Mouse (Mus musculus) E14TG2a.4 (cell line): Measurements from ENCODE around the gene 2700049A03Rik.
A peak's percentile ranks its signal among the peaks of the same experiment; 100 is the strongest.

ENCODE experiments used
- H3K27me3 ChIP-seq: 2 replicates; pipeline ENCODE4 v1.6.1; 2014; ENCODE audit warnings: low read length, control low read depth; ENCODE audit not compliant: insufficient read depth
- H3K36me3 ChIP-seq: 2 replicates; pipeline ENCODE4 v1.6.1; 2014; ENCODE audit warnings: low read length, control low read depth; ENCODE audit not compliant: insufficient read depth
- H3K4me1 ChIP-seq: replicated peaks from 2 replicates; pipeline ENCODE4 v1.6.1; 2014; ENCODE audit warnings: low read depth, low read length, control low read depth
- H3K4me3 ChIP-seq: replicated peaks from 2 replicates; pipeline ENCODE4 v1.5.1; 2014; ENCODE audit warnings: mild to moderate bottlenecking, low read length
- H3K9me3 ChIP-seq: 2 replicates; pipeline ENCODE4 v1.6.1; 2014; ENCODE audit warnings: low read length, control low read depth
- CTCF ChIP-seq: conservative IDR thresholded peaks from 2 replicates; pipeline ENCODE4 v1.5.1; 2014; ENCODE audit warnings: low read length
- NANOG ChIP-seq: IDR thresholded peaks from 2 replicates; pipeline ENCODE4 v1.6.1; 2014; ENCODE audit warnings: borderline replicate concordance, low read length, mixed read lengths
- POU5F1 ChIP-seq: IDR thresholded peaks from 2 replicates; pipeline ENCODE4 v1.6.1; 2014; ENCODE audit warnings: low read length, borderline replicate concordance

The 2700049A03Rik gene

GRCm38 (mm10) chr12:71123286-71123685 is 13.4 kb upstream of the 2700049A03Rik start:
- Histone ChIP-seq H3K4me3 (no peak overlapping the region), H3K36me3 (peaks cover 52% of the 10 kb centered on the region), H3K27me3 (no peaks in the 10 kb centered on the region), H3K4me1 (no peaks in the 10 kb centered on the region), H3K9me3 (no peaks in the 10 kb centered on the region)
- TF ChIP-seq NANOG (no peak), CTCF (no peak), POU5F1 (no peak)

GRCm38 (mm10) chr12:71135581-71135980 is 1.1 kb upstream of the 2700049A03Rik start:
- TF ChIP-seq NANOG (no peak), CTCF (no peak), POU5F1 (no peak)
- Histone ChIP-seq H3K9me3 (no peaks in the 10 kb centered on the region), H3K36me3 (peaks cover 52% of the 10 kb centered on the region), H3K27me3 (no peaks in the 10 kb centered on the region), H3K4me1 (peaks cover 43% of the 10 kb centered on the region), H3K4me3 (peak overlapping the region; percentile 100)

GRCm38 (mm10) chr12:71136974-71137491 is 385 bp downstream of the 2700049A03Rik start:
- Histone ChIP-seq H3K4me1 (peaks cover 44% of the 10 kb centered on the region), H3K4me3 (peak overlapping the region; percentile 100), H3K9me3 (no peaks in the 10 kb centered on the region), H3K36me3 (peaks cover 52% of the 10 kb centered on the region), H3K27me3 (no peaks in the 10 kb centered on the region)
- TF ChIP-seq CTCF (no peak), POU5F1 (no peak; the same call in 1 of the 2 replicates), NANOG (no peak)

- Histone ChIP-seq H3K9me3 (no peaks in the 10 kb centered on the region), H3K4me1 (peaks cover 44% of the 10 kb centered on the region)
- TF ChIP-seq POU5F1 (no peak), NANOG (no peak), CTCF (no peak)
Observed at GRCm38 (mm10) chr12:71137686-71138085, 1.0 kb downstream of the 2700049A03Rik start.

GRCm38 (mm10) chr12:71139258-71139828 is 2.7 kb downstream of the 2700049A03Rik start:
- Histone ChIP-seq H3K27me3 (no peaks in the 10 kb centered on the region), H3K4me1 (peaks cover 47% of the 10 kb centered on the region), H3K9me3 (no peaks in the 10 kb centered on the region), H3K4me3 (peak overlapping the region; percentile 100; the same call in 1 of the 2 replicates), H3K36me3 (peaks cover 57% of the 10 kb centered on the region)
- no peak for TF ChIP-seq POU5F1
- peak; percentile 38; the same call in 1 of the 2 replicates for TF ChIP-seq CTCF

More at GRCm38 (mm10) chr12:71137686-71138085, 1.0 kb downstream of the 2700049A03Rik start:
- Histone ChIP-seq H3K27me3 (no peaks in the 10 kb centered on the region), H3K36me3 (peaks cover 52% of the 10 kb centered on the region), H3K4me3 (peak overlapping the region; percentile 100)

GRCm38 (mm10) chr12:71141189-71141588 is 4.5 kb downstream of the 2700049A03Rik start:
- Histone ChIP-seq H3K4me3 (no peak overlapping the region), H3K27me3 (no peaks in the 10 kb centered on the region), H3K36me3 (peaks cover 67% of the 10 kb centered on the region), H3K4me1 (peaks cover 52% of the 10 kb centered on the region), H3K9me3 (no peaks in the 10 kb centered on the region)
- TF ChIP-seq CTCF (peak; percentile 65), POU5F1 (no peak)

- peaks cover 22% of the 10 kb centered on the region for H3K4me1 ChIP-seq
- peak; percentile 89 for TF ChIP-seq CTCF
- no peak for TF ChIP-seq NANOG
- H3K4me3 ChIP-seq, result no peak overlapping the region
- no peaks in the 10 kb centered on the region for H3K9me3 ChIP-seq
- H3K36me3 ChIP-seq, result peaks cover 89% of the 10 kb centered on the region
- H3K27me3 ChIP-seq, result no peaks in the 10 kb centered on the region
Observed at GRCm38 (mm10) chr12:71147641-71148040, 11.0 kb downstream of the 2700049A03Rik start.

GRCm38 (mm10) chr12:71148801-71149200 is 12.2 kb downstream of the 2700049A03Rik start:
- H3K4me3 ChIP-seq, result no peak overlapping the region
- no peaks in the 10 kb centered on the region for H3K27me3 ChIP-seq
- H3K36me3 ChIP-seq, result peaks cover 87% of the 10 kb centered on the region
- H3K9me3 ChIP-seq, result no peaks in the 10 kb centered on the region
- TF ChIP-seq NANOG, result no peak
- TF ChIP-seq CTCF, result no peak
- no peak for TF ChIP-seq POU5F1
- peaks cover 22% of the 10 kb centered on the region for H3K4me1 ChIP-seq

GRCm38 (mm10) chr12:71149456-71149855 is 12.8 kb downstream of the 2700049A03Rik start:
- Histone ChIP-seq H3K4me1 (peaks cover 17% of the 10 kb centered on the region), H3K36me3 (peaks cover 85% of the 10 kb centered on the region), H3K4me3 (no peak overlapping the region), H3K27me3 (no peaks in the 10 kb centered on the region), H3K9me3 (no peaks in the 10 kb centered on the region)
- no peak for TF ChIP-seq POU5F1
- TF ChIP-seq NANOG, result no peak
- TF ChIP-seq CTCF, result no peak
